Mouse (Mus musculus): ENCODE data around the gene Lrrc7. TPM values are rescaled to one million over a fixed set of nuclear protein-coding genes. Genes with fewer than 3 reads are reported as not detected.
"Not testable (repeated sequence)": the region's sequence is repeated elsewhere in the genome, so short reads cannot be mapped to it uniquely, and the experiment has no call there.

Lrrc7 gene
- polyA plus RNA-seq, 1 experiment, result not detected

DNA sequence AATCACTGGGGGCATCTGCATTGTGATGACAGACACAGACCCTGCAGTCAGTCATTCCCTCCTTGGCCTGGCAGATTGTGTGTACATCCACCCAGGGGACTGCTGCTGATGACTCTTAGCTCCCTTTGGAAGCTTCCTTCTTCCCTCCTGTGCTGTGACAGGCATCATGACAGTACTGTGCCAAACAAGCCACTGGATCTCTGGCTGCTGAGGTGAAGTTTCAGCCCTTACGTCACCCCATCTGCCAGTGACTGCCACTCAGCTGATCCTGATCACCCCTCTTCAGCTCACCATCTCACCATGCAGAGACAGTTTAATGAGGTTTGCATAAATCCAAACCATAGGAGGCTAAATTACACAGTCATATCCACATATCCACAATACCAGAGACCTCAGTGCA lies 456.8 kb downstream of the Lrrc7 start:
- H3K9me3 ChIP-seq (replicated peaks; ENCODE audit: control insufficient read depth, insufficient read depth, low read length, poor library complexity, severe bottlenecking), result peaks cover 3% of the 10 kb centered on the region; the same call in 1 of the 2 replicates
- H3K27ac ChIP-seq (ENCODE audit: insufficient read depth, low read length), result no peak overlapping the region
- no peak overlapping the region for H3K4me3 ChIP-seq (ENCODE audit: low read depth, low read length)
- no peak overlapping the region for H3K9ac ChIP-seq (ENCODE audit: low read depth, poor library complexity, severe bottlenecking)
- H3K36me3 ChIP-seq (ENCODE audit: control insufficient read depth, insufficient read depth, low read length, poor library complexity, severe bottlenecking), result no peaks in the 10 kb centered on the region
- TF ChIP-seq EP300 (IDR thresholded peaks at IDR 0.05; ENCODE audit: insufficient read depth, low read depth, low read length) (no peak), POLR2A (IDR thresholded peaks at IDR 0.05; ENCODE audit: insufficient read depth, low read length) (no peak), CTCF (IDR thresholded peaks at IDR 0.05; ENCODE audit: low read depth, low read length) (no peak)
- H3K27me3 ChIP-seq (ENCODE audit: control insufficient read depth, insufficient read depth, low read length, poor library complexity, severe bottlenecking), result no peaks in the 10 kb centered on the region
- no peaks in the 10 kb centered on the region for H3K4me1 ChIP-seq (ENCODE audit: control insufficient read depth, insufficient read depth, low read length)

DNA sequence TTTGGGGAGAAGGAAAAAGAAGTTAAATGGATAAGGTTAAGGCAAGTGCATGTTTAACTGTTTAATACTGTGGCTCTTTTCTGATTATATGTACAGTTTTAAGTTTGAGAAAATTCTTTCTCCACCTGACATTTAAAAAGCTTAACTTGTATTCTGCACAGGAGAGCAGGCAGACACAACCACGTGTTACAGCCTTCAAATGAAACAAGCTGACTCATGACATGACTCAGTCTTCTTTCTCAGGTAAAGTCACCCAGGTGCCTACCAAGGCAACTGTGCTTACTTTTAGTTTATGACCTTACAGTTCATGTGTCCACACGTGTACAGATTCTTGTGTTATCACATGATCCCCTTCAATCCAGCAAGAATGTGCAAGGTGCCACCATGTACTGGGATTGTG lies 458.6 kb downstream of the Lrrc7 start:
- H3K4me1 ChIP-seq (ENCODE audit: control insufficient read depth, insufficient read depth, low read length), result no peaks in the 10 kb centered on the region
- no peak for TF ChIP-seq EP300 (IDR thresholded peaks at IDR 0.05; ENCODE audit: insufficient read depth, low read depth, low read length)
- TF ChIP-seq POLR2A (IDR thresholded peaks at IDR 0.05; ENCODE audit: insufficient read depth, low read length), result no peak
- no peak for TF ChIP-seq CTCF (IDR thresholded peaks at IDR 0.05; ENCODE audit: low read depth, low read length)
- no peaks in the 10 kb centered on the region for H3K27me3 ChIP-seq (ENCODE audit: control insufficient read depth, insufficient read depth, low read length, poor library complexity, severe bottlenecking)
- no peaks in the 10 kb centered on the region for H3K36me3 ChIP-seq (ENCODE audit: control insufficient read depth, insufficient read depth, low read length, poor library complexity, severe bottlenecking)
- no peak overlapping the region for H3K4me3 ChIP-seq (ENCODE audit: low read depth, low read length)
- H3K27ac ChIP-seq (ENCODE audit: insufficient read depth, low read length), result no peak overlapping the region
- H3K9ac ChIP-seq (ENCODE audit: low read depth, poor library complexity, severe bottlenecking), result no peak overlapping the region
- H3K9me3 ChIP-seq (replicated peaks; ENCODE audit: control insufficient read depth, insufficient read depth, low read length, poor library complexity, severe bottlenecking), result peaks cover 3% of the 10 kb centered on the region; the same call in 1 of the 2 replicates

DNA sequence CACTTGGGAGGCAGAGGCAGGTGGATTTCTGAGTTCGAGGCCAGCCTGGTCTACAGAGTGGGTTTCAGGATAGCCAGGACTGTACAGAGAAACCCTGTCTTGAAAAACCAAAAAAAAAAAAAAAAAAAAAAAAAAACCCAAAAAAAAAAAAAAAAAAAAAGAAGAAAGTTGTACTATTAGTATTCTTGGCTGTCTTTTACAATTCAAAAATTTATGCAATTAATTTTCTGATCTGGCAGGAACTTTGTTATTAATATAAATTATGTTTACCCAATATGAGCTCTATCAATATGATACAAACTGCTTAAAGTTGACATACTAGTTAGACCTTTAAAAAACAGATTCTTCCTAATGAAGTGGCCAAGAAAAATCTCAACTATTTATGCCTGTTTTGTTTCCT lies 459.5 kb downstream of the Lrrc7 start:
- H3K36me3 ChIP-seq (ENCODE audit: control insufficient read depth, insufficient read depth, low read length, poor library complexity, severe bottlenecking); H3K27me3 ChIP-seq (ENCODE audit: control insufficient read depth, insufficient read depth, low read length, poor library complexity, severe bottlenecking); H3K27ac ChIP-seq (ENCODE audit: insufficient read depth, low read length); H3K9me3 ChIP-seq (replicated peaks; ENCODE audit: control insufficient read depth, insufficient read depth, low read length, poor library complexity, severe bottlenecking); H3K4me1 ChIP-seq (ENCODE audit: control insufficient read depth, insufficient read depth, low read length); H3K4me3 ChIP-seq (ENCODE audit: low read depth, low read length); H3K9ac ChIP-seq (ENCODE audit: low read depth, poor library complexity, severe bottlenecking): not testable (repeated sequence)

DNA sequence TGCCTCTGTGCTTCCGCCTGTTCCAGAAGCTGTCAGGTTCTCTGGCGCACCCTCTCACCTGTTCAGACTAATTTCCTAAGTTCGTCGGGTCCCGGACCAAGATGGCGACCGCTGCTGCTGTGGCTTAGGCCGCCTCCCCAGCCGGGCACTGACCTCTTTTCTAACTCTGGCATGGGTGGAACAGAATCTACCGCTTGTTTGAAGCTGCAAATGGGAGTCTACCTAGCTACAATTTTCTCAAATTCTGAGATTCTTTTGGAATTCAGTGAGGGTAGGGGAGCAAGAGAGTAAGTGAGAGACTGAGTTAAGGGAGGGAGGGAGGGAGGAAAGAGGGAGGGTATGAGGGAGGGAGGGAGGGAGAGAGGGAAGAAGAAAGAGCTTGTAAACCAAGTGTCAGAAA lies 460.0 kb downstream of the Lrrc7 start:
- H3K9me3 ChIP-seq (replicated peaks; ENCODE audit: control insufficient read depth, insufficient read depth, low read length, poor library complexity, severe bottlenecking); H3K36me3 ChIP-seq (ENCODE audit: control insufficient read depth, insufficient read depth, low read length, poor library complexity, severe bottlenecking); H3K4me1 ChIP-seq (ENCODE audit: control insufficient read depth, insufficient read depth, low read length); H3K27ac ChIP-seq (ENCODE audit: insufficient read depth, low read length); H3K27me3 ChIP-seq (ENCODE audit: control insufficient read depth, insufficient read depth, low read length, poor library complexity, severe bottlenecking): not testable (repeated sequence)
- H3K4me3 ChIP-seq (ENCODE audit: low read depth, low read length), result peak overlapping the region; percentile 33
- H3K9ac ChIP-seq (ENCODE audit: low read depth, poor library complexity, severe bottlenecking), result 0 out of 2 replicates have a peak overlapping the region, but pooled peaks have one; percentile 92

DNA sequence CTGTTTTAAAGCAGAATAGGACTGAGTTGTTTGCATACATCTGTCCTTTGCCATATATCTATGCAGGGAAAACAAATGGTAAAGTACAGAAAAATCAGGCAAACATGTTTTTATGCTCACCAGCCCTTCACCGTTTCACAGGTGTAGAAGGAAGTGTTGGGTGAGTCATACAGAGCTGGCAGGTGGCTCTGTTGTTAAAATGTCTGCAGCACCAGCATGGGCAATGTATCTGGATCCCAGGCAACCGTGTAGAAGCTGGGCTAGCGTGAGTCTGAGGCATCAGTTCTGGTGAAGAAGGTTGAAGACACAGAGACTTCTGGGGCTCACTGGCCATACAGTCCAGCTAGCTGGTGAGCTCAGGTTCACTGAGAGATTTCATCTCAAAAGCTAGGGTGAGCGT lies 468.1 kb downstream of the Lrrc7 start:
- H3K4me3 ChIP-seq (ENCODE audit: low read depth, low read length), result no peak overlapping the region
- no peaks in the 10 kb centered on the region for H3K9me3 ChIP-seq (replicated peaks; ENCODE audit: control insufficient read depth, insufficient read depth, low read length, poor library complexity, severe bottlenecking)
- no peak overlapping the region for H3K27ac ChIP-seq (ENCODE audit: insufficient read depth, low read length)
- no peaks in the 10 kb centered on the region for H3K27me3 ChIP-seq (ENCODE audit: control insufficient read depth, insufficient read depth, low read length, poor library complexity, severe bottlenecking)
- H3K36me3 ChIP-seq (ENCODE audit: control insufficient read depth, insufficient read depth, low read length, poor library complexity, severe bottlenecking), result no peaks in the 10 kb centered on the region
- no peak for TF ChIP-seq POLR2A (IDR thresholded peaks at IDR 0.05; ENCODE audit: insufficient read depth, low read length)
- TF ChIP-seq EP300 (IDR thresholded peaks at IDR 0.05; ENCODE audit: insufficient read depth, low read depth, low read length), result no peak
- no peak for TF ChIP-seq CTCF (IDR thresholded peaks at IDR 0.05; ENCODE audit: low read depth, low read length)
- H3K4me1 ChIP-seq (ENCODE audit: control insufficient read depth, insufficient read depth, low read length), result no peaks in the 10 kb centered on the region
- H3K9ac ChIP-seq (ENCODE audit: low read depth, poor library complexity, severe bottlenecking), result no peak overlapping the region

DNA sequence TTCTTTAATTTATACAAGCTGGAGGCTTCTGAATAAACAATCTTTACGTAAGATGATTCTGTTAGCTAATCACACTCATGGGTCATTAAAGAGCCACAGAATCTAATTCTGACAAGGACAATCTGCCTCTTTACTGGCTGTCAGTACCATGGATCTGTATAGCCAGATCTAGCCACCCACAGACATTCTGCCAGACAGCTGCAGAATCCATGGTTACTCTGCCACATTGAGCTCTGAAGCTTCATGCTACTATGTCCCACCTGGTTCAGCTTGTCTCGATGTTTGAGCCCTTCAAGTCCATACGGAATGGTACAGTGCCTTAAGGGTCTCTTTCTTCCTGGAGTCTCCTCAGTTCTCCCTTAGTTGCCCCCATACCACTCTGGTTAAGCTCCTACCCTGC lies 470.4 kb downstream of the Lrrc7 start:
- Histone ChIP-seq H3K4me1 (ENCODE audit: control insufficient read depth, insufficient read depth, low read length) (no peaks in the 10 kb centered on the region), H3K9ac (ENCODE audit: low read depth, poor library complexity, severe bottlenecking) (no peak overlapping the region), H3K27me3 (ENCODE audit: control insufficient read depth, insufficient read depth, low read length, poor library complexity, severe bottlenecking) (no peaks in the 10 kb centered on the region), H3K9me3 (replicated peaks; ENCODE audit: control insufficient read depth, insufficient read depth, low read length, poor library complexity, severe bottlenecking) (no peaks in the 10 kb centered on the region), H3K36me3 (ENCODE audit: control insufficient read depth, insufficient read depth, low read length, poor library complexity, severe bottlenecking) (no peaks in the 10 kb centered on the region), H3K27ac (ENCODE audit: insufficient read depth, low read length) (no peak overlapping the region), H3K4me3 (ENCODE audit: low read depth, low read length) (no peak overlapping the region)
- no peak for TF ChIP-seq EP300 (IDR thresholded peaks at IDR 0.05; ENCODE audit: insufficient read depth, low read depth, low read length)
- no peak for TF ChIP-seq CTCF (IDR thresholded peaks at IDR 0.05; ENCODE audit: low read depth, low read length)
- TF ChIP-seq POLR2A (IDR thresholded peaks at IDR 0.05; ENCODE audit: insufficient read depth, low read length), result no peak

DNA sequence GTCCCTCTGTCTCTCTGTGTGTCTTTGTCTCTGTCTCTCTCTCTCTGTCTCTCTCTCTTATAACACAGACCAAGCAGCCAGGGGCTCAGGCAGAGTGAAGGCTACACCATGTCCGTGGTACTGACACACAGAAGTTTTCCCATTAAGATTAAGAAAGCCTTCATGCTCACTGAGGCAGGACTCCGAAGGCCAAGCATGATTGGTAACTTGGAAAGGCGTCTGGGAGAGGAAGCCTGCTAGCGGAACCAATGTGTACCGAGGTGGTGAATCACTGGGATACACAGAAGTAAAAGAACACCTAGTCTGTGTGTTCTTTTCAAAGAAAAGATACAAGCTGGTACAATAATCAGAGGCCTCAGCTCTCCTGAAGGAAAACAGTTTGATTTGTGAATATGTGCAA lies 484.2 kb downstream of the Lrrc7 start:
- Histone ChIP-seq H3K27ac (ENCODE audit: insufficient read depth, low read length) (no peak overlapping the region), H3K36me3 (ENCODE audit: control insufficient read depth, insufficient read depth, low read length, poor library complexity, severe bottlenecking) (no peaks in the 10 kb centered on the region), H3K4me1 (ENCODE audit: control insufficient read depth, insufficient read depth, low read length) (no peaks in the 10 kb centered on the region), H3K9me3 (replicated peaks; ENCODE audit: control insufficient read depth, insufficient read depth, low read length, poor library complexity, severe bottlenecking) (no peaks in the 10 kb centered on the region), H3K9ac (ENCODE audit: low read depth, poor library complexity, severe bottlenecking) (no peak overlapping the region), H3K27me3 (ENCODE audit: control insufficient read depth, insufficient read depth, low read length, poor library complexity, severe bottlenecking) (no peaks in the 10 kb centered on the region), H3K4me3 (ENCODE audit: low read depth, low read length) (no peak overlapping the region)
- no peak for TF ChIP-seq POLR2A (IDR thresholded peaks at IDR 0.05; ENCODE audit: insufficient read depth, low read length)
- no peak for TF ChIP-seq EP300 (IDR thresholded peaks at IDR 0.05; ENCODE audit: insufficient read depth, low read depth, low read length)
- no peak for TF ChIP-seq CTCF (IDR thresholded peaks at IDR 0.05; ENCODE audit: low read depth, low read length)

Data from ES-Bruce4 (cell line).